Mouse (Mus musculus): ENCODE results near the gene Zfp11.

The Zfp11 gene

GRCm38 (mm10) chr5:129607476-129607875 is 62.4 kb downstream of the Zfp11 start:
- no peak for DNase-seq

Data from cerebellum, postnatal 36 days (tissue).